22 mouse cellular contexts compared by ENCODE assay signal in the genomic region with DNA sequence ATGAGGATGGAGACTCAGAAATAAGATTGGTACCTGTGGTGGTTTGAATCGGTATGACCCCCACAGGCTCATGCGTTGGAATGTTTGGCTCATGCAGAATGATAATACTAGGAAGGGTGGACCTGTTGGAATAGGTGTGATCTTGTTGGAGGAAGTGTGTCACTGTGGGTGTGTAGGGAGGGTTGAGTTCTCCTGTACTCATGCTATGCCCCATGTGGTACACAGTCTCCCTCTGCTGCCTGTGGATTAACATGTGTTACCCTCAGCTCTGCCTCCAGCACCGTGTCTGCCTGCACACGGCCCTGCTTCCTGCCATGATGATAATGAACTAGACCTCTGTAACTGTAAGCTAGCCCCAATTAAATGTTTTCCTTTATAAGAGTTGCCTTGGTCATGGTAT. TPM values are rescaled to one million over a fixed set of nuclear protein-coding genes. Genes with fewer than 3 reads are reported as not detected.
A peak's percentile ranks its signal among the peaks of the same experiment; 100 is the strongest.
DNase-seq lines count a peak whose midpoint lies in the region; ATAC-seq and TF ChIP-seq lines count a peak whose summit lies in the region.
"Had no signal": no experiment of that assay in that cellular context is flagged by ENCODE, and none has a peak within 500 bp of the region (broad histone marks: within the 10 kb centered on the region; RNA-seq: fewer than 3 reads in every experiment).

No protein-coding gene starts in this region.

- ATAC-seq in lung, postnatal 0 days, result no peak
- ATAC-seq in stomach, postnatal 0 days (ENCODE audit: low FRiP score, low TSS enrichment), result no peak

- no peaks in the 10 kb centered on the region for H3K4me1 ChIP-seq in cerebellum, adult 2 months (ENCODE audit: control insufficient read depth, insufficient read depth, low read length)
- H3K4me1 ChIP-seq in lung, postnatal 0 days (ENCODE audit: insufficient read depth, low read depth, low read length), result no peaks in the 10 kb centered on the region
- H3K4me1 ChIP-seq in MEL (ENCODE audit: control insufficient read depth in 1 of 2, insufficient read depth in 2 of 2, low read length in 2 of 2), result no peaks in the 10 kb centered on the region
- no peaks in the 10 kb centered on the region for H3K4me1 ChIP-seq in stomach, postnatal 0 days (replicated peaks; ENCODE audit: control insufficient read depth, insufficient read depth)
- H3K4me1 ChIP-seq: forebrain, embryonic 12.5 days; liver, embryonic 15.5 days had no signal

- no peak overlapping the region for H3K4me2 ChIP-seq in lung, postnatal 0 days (replicated peaks; ENCODE audit: low read depth, low read length)
- H3K4me2 ChIP-seq in stomach, postnatal 0 days (replicated peaks; ENCODE audit: low read depth), result no peak overlapping the region
- H3K4me2 ChIP-seq: forebrain, embryonic 12.5 days; heart, embryonic 11.5 days; hindbrain, embryonic 14.5 days; liver, embryonic 15.5 days had no signal

- 77% methylated on average over 4 of the region's 4 CpGs for WGBS in cerebellum, adult 2 months
- 78% methylated on average over 4 of the region's 4 CpGs for WGBS in lung, postnatal 0 days
- WGBS in stomach, postnatal 0 days, result 78% methylated on average over 4 of the region's 4 CpGs

- H3K27ac ChIP-seq in cerebellum, adult 2 months (ENCODE audit: insufficient read depth, low read length), result no peak overlapping the region
- no peak overlapping the region for H3K27ac ChIP-seq in lung, postnatal 0 days (ENCODE audit: low read length)
- no peak overlapping the region for H3K27ac ChIP-seq in MEL (ENCODE audit: control insufficient read depth, low read depth, low read length)
- no peak overlapping the region for H3K27ac ChIP-seq in stomach, postnatal 0 days (replicated peaks)
- H3K27ac ChIP-seq: forebrain, embryonic 12.5 days; hindbrain, embryonic 14.5 days; liver, embryonic 15.5 days had no signal

- H3K79me2 ChIP-seq in MEL (ENCODE audit: control insufficient read depth, insufficient read depth, low read length, poor library complexity), result no peaks in the 10 kb centered on the region

- H3K9me3 ChIP-seq in lung, postnatal 0 days (ENCODE audit: low read length), result no peaks in the 10 kb centered on the region
- no peaks in the 10 kb centered on the region for H3K9me3 ChIP-seq in MEL (replicated peaks; ENCODE audit: insufficient read depth, low read length)
- no peaks in the 10 kb centered on the region for H3K9me3 ChIP-seq in stomach, postnatal 0 days (ENCODE audit: control insufficient read depth, low read length)
- H3K9me3 ChIP-seq: forebrain, embryonic 12.5 days; liver, embryonic 15.5 days had no signal

- H3K27me3 ChIP-seq in cerebellum, adult 2 months (ENCODE audit: control insufficient read depth, insufficient read depth, low read length), result no peaks in the 10 kb centered on the region
- no peaks in the 10 kb centered on the region for H3K27me3 ChIP-seq in lung, postnatal 0 days (replicated peaks; ENCODE audit: insufficient read depth, low read length)
- peaks cover 0 to 2% of the 10 kb centered on the region in 2 experiments; a peak in 1 of 4 replicates for H3K27me3 ChIP-seq in MEL (ENCODE audit: control insufficient read depth in 1 of 2, insufficient read depth in 2 of 2, low read length in 2 of 2)
- no peaks in the 10 kb centered on the region for H3K27me3 ChIP-seq in stomach, postnatal 0 days (ENCODE audit: control insufficient read depth, insufficient read depth, low read length)
- H3K27me3 ChIP-seq: forebrain, embryonic 12.5 days; liver, embryonic 15.5 days had no signal

- DNase-seq in cerebellum, adult 2 months, result no peak
- DNase-seq in cerebellum, adult 18-20 months, result no peak
- no peak for DNase-seq in lung, postnatal 0 days (ENCODE audit: low spot score)
- no peak for DNase-seq in lung, adult 18-20 months
- peak; percentile 12 for DNase-seq in MEL (ENCODE audit: low read depth, low spot score)
- no peak for DNase-seq in stomach, postnatal 0 days (ENCODE audit: low spot score)
- no peak for DNase-seq in gastrocnemius, postnatal 4 days (ENCODE audit: low spot score in 2 of 2)
- no peak for DNase-seq in left cerebral cortex, adult 11 months (ENCODE audit: low spot score)
- DNase-seq: adrenal gland, postnatal 36 days; cerebellum, adult 9-10 months; gastrocnemius, postnatal 25 days; heart, postnatal 14 days; kidney, adult 8-10 months; kidney, postnatal 36 days; lung, postnatal 4 days; midbrain, embryonic 14.5 days; retina, postnatal 1 day had no signal

- no peak for TF ChIP-seq EP300 in lung, postnatal 0 days (IDR thresholded peaks at IDR 0.05)
- TF ChIP-seq EP300 in MEL (IDR thresholded peaks at IDR 0.05; ENCODE audit: low read depth in 1 of 2, low read length in 2 of 2), result no peak
- TF ChIP-seq EP300 in stomach, postnatal 0 days (optimal IDR thresholded peaks at IDR 0.05), result no peak

- H3K9ac ChIP-seq in lung, postnatal 0 days (replicated peaks; ENCODE audit: low read depth), result no peak overlapping the region
- no peak overlapping the region for H3K9ac ChIP-seq in MEL (ENCODE audit: control insufficient read depth, low read depth, low read length, poor library complexity, severe bottlenecking)
- no peak overlapping the region for H3K9ac ChIP-seq in stomach, postnatal 0 days (ENCODE audit: low read length)
- H3K9ac ChIP-seq: forebrain, embryonic 12.5 days; hindbrain, embryonic 14.5 days; liver, embryonic 15.5 days had no signal

- peak; percentile 31 for TF ChIP-seq RAD21 in MEL (IDR thresholded peaks at IDR 0.05; ENCODE audit: low read depth, low read length)

- no peak for TF ChIP-seq POLR2A in cerebellum, adult 2 months (IDR thresholded peaks at IDR 0.05; ENCODE audit: borderline replicate concordance, insufficient read depth, low read length)
- no peak for TF ChIP-seq POLR2A in MEL (IDR thresholded peaks at IDR 0.05; ENCODE audit: control insufficient read depth in 1 of 2, insufficient read depth in 1 of 2, low read depth in 1 of 2, low read length in 2 of 2, poor library complexity in 1 of 2)

- TF ChIP-seq CTCF in cerebellum, adult 2 months (IDR thresholded peaks at IDR 0.05; ENCODE audit: borderline replicate concordance, insufficient read depth, low read depth, low read length), result 0 out of 2 replicates have a peak, but pooled peaks have one; percentile 10
- TF ChIP-seq CTCF in lung, postnatal 0 days (IDR thresholded peaks at IDR 0.05), result peak; percentile 23; the same call in 1 of the 2 replicates
- peak in 1 of 3 experiments; percentile 23; a peak in 1 of 6 replicates for TF ChIP-seq CTCF in MEL (IDR thresholded peaks at IDR 0.05 in 2 of 3, conservative IDR thresholded peaks at IDR 0.05 in 1 of 3; ENCODE audit: control insufficient read depth in 1 of 3, insufficient read depth in 1 of 3, low read depth in 2 of 3, low read length in 3 of 3, poor library complexity in 1 of 3, severe bottlenecking in 1 of 3)
- peak; percentile 28; the same call in 1 of the 2 replicates for TF ChIP-seq CTCF in stomach, postnatal 0 days (IDR thresholded peaks at IDR 0.05; ENCODE audit: low read depth)

- no peaks in the 10 kb centered on the region for H3K36me3 ChIP-seq in lung, postnatal 0 days (ENCODE audit: insufficient read depth, low read length)
- H3K36me3 ChIP-seq in MEL (ENCODE audit: control insufficient read depth in 1 of 2, insufficient read depth in 2 of 2, low read length in 2 of 2), result no peaks in the 10 kb centered on the region
- no peaks in the 10 kb centered on the region for H3K36me3 ChIP-seq in stomach, postnatal 0 days (ENCODE audit: control insufficient read depth, insufficient read depth, low read length)
- H3K36me3 ChIP-seq: forebrain, embryonic 12.5 days; liver, embryonic 15.5 days had no signal

- H3K4me3 ChIP-seq in cerebellum, adult 2 months (replicated peaks; ENCODE audit: insufficient read depth, low read depth, low read length), result no peak overlapping the region
- no peak overlapping the region for H3K4me3 ChIP-seq in lung, postnatal 0 days (ENCODE audit: low read depth, low read length)
- no peak overlapping the region for H3K4me3 ChIP-seq in MEL (ENCODE audit: control insufficient read depth in 1 of 2, insufficient read depth in 1 of 2, low read depth in 2 of 2, low read length in 2 of 2)
- H3K4me3 ChIP-seq in stomach, postnatal 0 days (ENCODE audit: low read depth, low read length), result no peak overlapping the region
- H3K4me3 ChIP-seq: forebrain, embryonic 12.5 days; liver, embryonic 15.5 days; myocyte had no signal

TF ChIP-seq in MEL, 35 proteins besides CTCF, POLR2A, EP300 and RAD21:
- TF ChIP-seq NRF1 (IDR thresholded peaks at IDR 0.05; ENCODE audit: insufficient read depth, low read depth, low read length, poor library complexity, severe bottlenecking), result no peak
- peak; percentile 43 for TF ChIP-seq SMC3 (IDR thresholded peaks at IDR 0.05; ENCODE audit: low read depth, low read length)
- no peak for TF ChIP-seq ZNF384 (IDR thresholded peaks at IDR 0.05; ENCODE audit: low read depth, low read length)

RNA-seq across cellular contexts. Expression of a gene that starts 28.7 kb away (rescaled TPM):
- 18.6 and 19.4 TPM in 2 replicates for polyA plus RNA-seq in cerebellum, adult 2 months (2012; rRNA removed)
- polyA plus RNA-seq in lung, postnatal 0 days (2015; fragmentation: Nextera tagmentation; extraction: Ambion mirVana), result 16.5 and 17.8 TPM in 2 replicates
- 1.9 and 2.3 TPM in 2 replicates for total RNA-seq in MEL (2012; rRNA removed)
- polyA plus RNA-seq in MEL (2012; ENCODE audit: insufficient read depth in 1 of 2, insufficient read length in 2 of 2, low read depth in 1 of 2, low replicate concordance in 2 of 2, missing spikeins in 1 of 2), result 1 to 10 TPM in 1 of 2 experiments, not detected in 1; 4.4 TPM
- 7.8 and 8.7 TPM in 2 replicates for polyA plus RNA-seq in stomach, postnatal 0 days (2015; fragmentation: Nextera tagmentation; extraction: Ambion mirVana)
- total RNA-seq in gastrocnemius, postnatal 4 days (2021), result 10 to 100 TPM; 26.3 to 29.3 TPM
